Mouse (Mus musculus): ENCODE data around the gene Dcst2. TPM values are rescaled to one million over a fixed set of nuclear protein-coding genes. Genes with fewer than 3 reads are reported as not detected.

The Dcst2 gene
- polyA plus RNA-seq, 2 experiments: 0.03 to 0.04 TPM

- H3K9ac ChIP-seq (replicated peaks): no peak overlapping the region
- no peak overlapping the region for H3K4me2 ChIP-seq (ENCODE audit: low read depth)
- H3K4me1 ChIP-seq (replicated peaks; ENCODE audit: control insufficient read depth in 2 of 2, insufficient read depth in 2 of 2, low read length in 1 of 2): peaks cover 0 to 2% of the 10 kb centered on the region in 2 experiments; a peak in 1 of 4 replicates
- H3K27me3 ChIP-seq (ENCODE audit: control insufficient read depth, insufficient read depth, low read length): no peaks in the 10 kb centered on the region
- H3K36me3 ChIP-seq (replicated peaks; ENCODE audit: control insufficient read depth, insufficient read depth, low read depth): no peaks in the 10 kb centered on the region
- ATAC-seq (ENCODE audit: insufficient read depth): no peak
- TF ChIP-seq CTCF (IDR thresholded peaks at IDR 0.05; ENCODE audit: low read depth) (no peak), EP300 (IDR thresholded peaks at IDR 0.05; ENCODE audit: low read depth) (no peak)
- no peaks in the 10 kb centered on the region for H3K9me3 ChIP-seq (ENCODE audit: control insufficient read depth, low read length)
- 83% methylated on average over 14 of the region's 14 CpGs for WGBS (ENCODE audit: insufficient replicate concordance)
- no peak overlapping the region for H3K27ac ChIP-seq
- no peak overlapping the region for H3K4me3 ChIP-seq (ENCODE audit: insufficient read depth in 1 of 2, low read depth in 2 of 2, low read length in 2 of 2)
- no peak for DNase-seq (ENCODE audit: low read depth in 3 of 3, low spot score in 3 of 3)
Observed at GRCm38 (mm10) chr3:89380291-89380690, 18.5 kb downstream of the Dcst2 start.

- DNase-seq (ENCODE audit: low read depth in 3 of 3, low spot score in 3 of 3): no peak
- ATAC-seq (ENCODE audit: insufficient read depth): no peak
- no peak overlapping the region for H3K27ac ChIP-seq
- H3K9ac ChIP-seq (replicated peaks): no peak overlapping the region
- H3K4me3 ChIP-seq (ENCODE audit: insufficient read depth in 1 of 2, low read depth in 2 of 2, low read length in 2 of 2): no peak overlapping the region
- H3K9me3 ChIP-seq (ENCODE audit: control insufficient read depth, low read length): no peaks in the 10 kb centered on the region
- TF ChIP-seq CTCF (IDR thresholded peaks at IDR 0.05; ENCODE audit: low read depth) (no peak), EP300 (IDR thresholded peaks at IDR 0.05; ENCODE audit: low read depth) (no peak)
- no peaks in the 10 kb centered on the region for H3K36me3 ChIP-seq (replicated peaks; ENCODE audit: control insufficient read depth, insufficient read depth, low read depth)
- 82% methylated on average over 18 of the region's 18 CpGs for WGBS (ENCODE audit: insufficient replicate concordance)
- peaks cover 0 to 2% of the 10 kb centered on the region in 2 experiments; a peak in 1 of 4 replicates for H3K4me1 ChIP-seq (replicated peaks; ENCODE audit: control insufficient read depth in 2 of 2, insufficient read depth in 2 of 2, low read length in 1 of 2)
- H3K27me3 ChIP-seq (ENCODE audit: control insufficient read depth, insufficient read depth, low read length): no peaks in the 10 kb centered on the region
- no peak overlapping the region for H3K4me2 ChIP-seq (ENCODE audit: low read depth)
Observed at GRCm38 (mm10) chr3:89380711-89381110, 18.9 kb downstream of the Dcst2 start.

GRCm38 (mm10) chr3:89381233-89381632 lies 19.5 kb downstream of the Dcst2 start:
- H3K27ac ChIP-seq: no peak overlapping the region
- no peak overlapping the region for H3K4me3 ChIP-seq (ENCODE audit: insufficient read depth in 1 of 2, low read depth in 2 of 2, low read length in 2 of 2)
- 79% methylated on average over 11 of the region's 11 CpGs for WGBS (ENCODE audit: insufficient replicate concordance)
- TF ChIP-seq CTCF (IDR thresholded peaks at IDR 0.05; ENCODE audit: low read depth): no peak
- TF ChIP-seq EP300 (IDR thresholded peaks at IDR 0.05; ENCODE audit: low read depth): no peak
- ATAC-seq (ENCODE audit: insufficient read depth) (no peak), DNase-seq (ENCODE audit: low read depth in 3 of 3, low spot score in 3 of 3) (no peak)
- no peaks in the 10 kb centered on the region for H3K36me3 ChIP-seq (replicated peaks; ENCODE audit: control insufficient read depth, insufficient read depth, low read depth)
- no peak overlapping the region for H3K9ac ChIP-seq (replicated peaks)
- H3K4me2 ChIP-seq (ENCODE audit: low read depth): no peak overlapping the region
- no peaks in the 10 kb centered on the region for H3K27me3 ChIP-seq (ENCODE audit: control insufficient read depth, insufficient read depth, low read length)
- no peaks in the 10 kb centered on the region for H3K9me3 ChIP-seq (ENCODE audit: control insufficient read depth, low read length)
- peaks cover 0 to 2% of the 10 kb centered on the region in 2 experiments; a peak in 1 of 4 replicates for H3K4me1 ChIP-seq (replicated peaks; ENCODE audit: control insufficient read depth in 2 of 2, insufficient read depth in 2 of 2, low read length in 1 of 2)

- TF ChIP-seq EP300 (IDR thresholded peaks at IDR 0.05; ENCODE audit: low read depth) (no peak), CTCF (IDR thresholded peaks at IDR 0.05; ENCODE audit: low read depth) (no peak)
- Histone ChIP-seq H3K4me1 (replicated peaks; ENCODE audit: control insufficient read depth in 2 of 2, insufficient read depth in 2 of 2, low read length in 1 of 2) (peaks cover 0 to 2% of the 10 kb centered on the region in 2 experiments; a peak in 1 of 4 replicates), H3K4me2 (ENCODE audit: low read depth) (no peak overlapping the region), H3K36me3 (replicated peaks; ENCODE audit: control insufficient read depth, insufficient read depth, low read depth) (no peaks in the 10 kb centered on the region), H3K9me3 (ENCODE audit: control insufficient read depth, low read length) (no peaks in the 10 kb centered on the region), H3K9ac (replicated peaks) (no peak overlapping the region), H3K27ac (no peak overlapping the region), H3K4me3 (ENCODE audit: insufficient read depth in 1 of 2, low read depth in 2 of 2, low read length in 2 of 2) (no peak overlapping the region), H3K27me3 (ENCODE audit: control insufficient read depth, insufficient read depth, low read length) (no peaks in the 10 kb centered on the region)
- no peak for ATAC-seq (ENCODE audit: insufficient read depth)
- WGBS (ENCODE audit: insufficient replicate concordance): 66% methylated on average over 9 of the region's 9 CpGs
- DNase-seq (ENCODE audit: low read depth in 3 of 3, low spot score in 3 of 3): no peak
Observed at GRCm38 (mm10) chr3:89382033-89382882, 20.5 kb downstream of the Dcst2 start.

GRCm38 (mm10) chr3:89382950-89383349 lies 21.2 kb downstream of the Dcst2 start:
- 64% methylated on average over 5 of the region's 5 CpGs for WGBS (ENCODE audit: insufficient replicate concordance)
- no peaks in the 10 kb centered on the region for H3K36me3 ChIP-seq (replicated peaks; ENCODE audit: control insufficient read depth, insufficient read depth, low read depth)
- H3K4me1 ChIP-seq (replicated peaks; ENCODE audit: control insufficient read depth in 2 of 2, insufficient read depth in 2 of 2, low read length in 1 of 2): peaks cover 0 to 2% of the 10 kb centered on the region in 2 experiments; a peak in 1 of 4 replicates
- H3K4me2 ChIP-seq (ENCODE audit: low read depth): no peak overlapping the region
- DNase-seq (ENCODE audit: low read depth in 3 of 3, low spot score in 3 of 3) (no peak), ATAC-seq (ENCODE audit: insufficient read depth) (no peak)
- H3K27ac ChIP-seq: no peak overlapping the region
- TF ChIP-seq CTCF (IDR thresholded peaks at IDR 0.05; ENCODE audit: low read depth): no peak
- TF ChIP-seq EP300 (IDR thresholded peaks at IDR 0.05; ENCODE audit: low read depth): no peak
- H3K27me3 ChIP-seq (ENCODE audit: control insufficient read depth, insufficient read depth, low read length): no peaks in the 10 kb centered on the region
- H3K9me3 ChIP-seq (ENCODE audit: control insufficient read depth, low read length): no peaks in the 10 kb centered on the region
- H3K4me3 ChIP-seq (ENCODE audit: insufficient read depth in 1 of 2, low read depth in 2 of 2, low read length in 2 of 2): no peak overlapping the region
- H3K9ac ChIP-seq (replicated peaks): no peak overlapping the region

Measured in liver, embryonic 14.5 days (tissue).